Mouse (Mus musculus) kidney, postnatal 10 days (tissue): ENCODE results near the gene Ptpn6.
"Not testable (repeated sequence)": the region's sequence is repeated elsewhere in the genome, so short reads cannot be mapped to it uniquely, and the experiment has no call there.

Source experiments
- DNase-seq: peaks from one replicate; pipeline ENCODE4 v3.0.0; 2021; ENCODE audit warnings: mixed read lengths

Ptpn6 gene

DNA sequence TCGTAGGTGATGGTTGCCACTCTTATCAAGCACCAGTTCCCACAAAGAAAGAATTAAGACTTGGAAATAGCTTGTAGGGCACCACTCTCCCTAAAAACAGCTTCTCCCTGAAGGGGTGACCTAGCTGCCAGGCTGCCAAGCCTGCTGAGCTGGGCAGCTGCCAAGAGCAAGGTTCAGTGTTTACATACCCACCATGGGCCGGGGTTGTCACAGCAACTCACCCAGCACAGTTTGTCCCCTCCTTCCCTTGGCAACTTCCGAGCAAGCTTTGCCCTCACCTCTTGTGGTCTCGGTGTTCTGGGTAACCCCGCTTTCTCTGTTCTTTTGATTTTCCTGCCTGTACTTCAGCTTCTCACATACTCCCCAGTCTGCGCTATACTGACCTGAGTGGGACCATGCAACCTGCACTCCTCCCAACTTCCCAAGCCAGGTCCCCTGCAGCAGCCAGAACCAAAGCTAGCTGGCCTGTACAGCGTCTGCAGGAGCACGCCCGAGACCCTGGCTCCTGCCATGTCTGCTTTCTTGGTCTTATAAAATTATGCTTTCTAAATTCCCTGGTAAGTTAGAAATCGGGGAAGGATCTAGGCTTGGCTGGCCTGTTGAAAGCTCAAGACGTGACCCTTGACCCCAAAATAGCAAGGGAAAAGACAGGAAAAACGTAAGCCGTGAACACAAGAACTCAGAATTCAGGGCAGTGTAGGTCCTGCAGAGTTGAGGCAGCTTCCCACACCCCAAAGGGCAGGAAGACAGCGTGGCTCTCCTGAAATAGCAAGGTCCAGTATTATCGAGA, 44.2 kb downstream of the Ptpn6 start:
- peak; percentile 91 for DNase-seq

DNA sequence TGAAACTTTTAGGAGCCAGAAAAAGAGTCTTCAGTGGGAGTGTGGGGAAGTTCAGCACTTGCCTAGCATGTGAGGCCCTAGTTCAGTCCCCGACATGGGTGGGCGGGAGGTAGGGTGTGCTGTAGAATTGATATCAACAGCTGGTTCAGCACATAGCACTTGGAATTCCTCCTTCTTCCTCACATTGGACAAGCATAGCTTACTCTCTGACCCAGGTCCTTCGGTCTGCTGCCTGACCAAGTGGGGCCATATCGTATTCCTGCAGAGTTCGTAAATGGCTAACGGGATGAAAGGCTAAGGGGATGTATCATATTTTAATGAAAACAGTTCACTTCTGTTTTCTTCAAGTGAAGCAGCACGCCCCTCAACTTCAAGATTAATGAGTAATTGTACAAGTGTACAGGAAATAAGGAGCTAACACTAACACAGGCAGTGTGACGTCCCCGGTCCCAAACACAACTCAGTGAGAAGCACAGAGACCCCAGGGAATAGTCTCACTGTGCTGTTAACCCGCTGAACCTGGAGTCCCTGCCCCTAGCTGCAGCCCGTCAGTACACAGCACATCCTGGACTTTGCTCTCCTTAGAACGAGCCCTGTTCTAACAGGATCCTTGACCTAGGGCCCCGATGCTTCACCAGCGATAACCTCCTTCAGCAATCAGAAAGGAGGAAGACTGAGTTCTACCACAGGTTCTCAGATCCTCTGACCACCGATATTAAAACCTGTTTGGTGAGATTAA, 45.1 kb downstream of the Ptpn6 start:
- no peak for DNase-seq

DNA sequence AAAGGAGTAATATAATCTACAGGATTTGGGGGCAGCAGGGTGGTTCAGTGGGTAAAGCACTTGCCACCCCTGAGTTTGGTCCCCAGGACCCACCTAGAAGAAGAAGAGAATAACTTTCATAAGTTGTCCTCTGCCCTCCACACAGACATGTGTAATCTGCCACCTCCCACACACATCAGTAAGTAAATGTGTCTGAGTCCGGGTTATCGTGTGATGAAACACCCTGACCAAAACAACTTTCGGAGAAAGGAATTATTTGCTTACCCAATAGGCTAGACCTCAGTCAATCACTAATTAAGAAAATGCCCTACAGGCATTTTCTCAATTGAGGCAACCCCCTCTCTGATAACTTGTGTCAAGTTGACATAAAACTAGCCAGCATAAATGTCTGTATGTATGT, 48.0 kb downstream of the Ptpn6 start:
- DNase-seq, result no peak

DNA sequence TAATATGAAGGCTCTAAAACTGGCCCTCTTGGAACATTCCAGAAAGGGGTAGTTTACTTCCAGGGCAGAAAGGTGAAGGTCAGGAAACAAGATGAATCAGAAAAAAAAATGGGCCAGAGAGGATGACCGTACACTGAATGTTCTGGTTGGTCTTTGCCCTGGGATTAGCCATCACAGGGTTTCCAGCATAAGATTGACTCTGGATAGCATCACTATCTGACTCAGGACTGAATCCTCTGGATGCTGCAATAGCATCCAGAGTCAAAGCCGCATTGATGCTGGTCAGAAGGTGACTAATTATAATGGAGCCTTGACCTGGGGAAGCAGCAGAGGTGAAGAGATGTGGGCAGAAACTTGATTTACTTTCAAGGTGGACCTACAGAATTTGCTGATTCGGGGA, 49.5 kb downstream of the Ptpn6 start:
- no peak for DNase-seq

DNA sequence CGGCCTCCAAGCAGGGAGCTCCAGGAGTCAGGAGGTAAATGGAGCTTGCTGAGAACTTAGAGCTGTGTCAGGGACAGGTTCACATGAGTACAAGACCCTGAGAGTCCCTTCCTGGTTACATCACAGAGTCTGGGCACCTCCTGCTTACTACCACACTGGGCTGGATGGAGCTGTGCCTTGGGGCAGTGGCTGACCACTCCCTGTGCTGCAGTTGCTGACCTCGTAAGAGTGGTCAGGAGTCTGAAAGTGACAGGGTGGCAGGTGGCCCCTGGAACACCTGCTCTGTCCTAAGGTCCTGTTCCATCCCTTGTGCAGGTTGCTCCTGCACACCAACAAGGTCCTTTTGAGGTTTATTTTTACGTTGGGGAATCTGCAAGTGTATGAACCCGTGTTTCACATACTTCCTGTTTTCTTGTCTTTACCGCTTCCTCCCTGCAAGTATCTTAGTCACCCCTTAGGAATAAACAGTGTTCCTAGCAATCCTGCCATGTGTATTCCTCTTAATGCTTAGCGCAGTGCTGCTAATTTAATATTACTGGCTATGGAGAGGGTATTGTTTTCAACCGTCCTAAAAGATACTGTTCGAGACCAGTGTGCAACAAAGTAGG, 50.3 kb downstream of the Ptpn6 start:
- DNase-seq, result no peak

DNA sequence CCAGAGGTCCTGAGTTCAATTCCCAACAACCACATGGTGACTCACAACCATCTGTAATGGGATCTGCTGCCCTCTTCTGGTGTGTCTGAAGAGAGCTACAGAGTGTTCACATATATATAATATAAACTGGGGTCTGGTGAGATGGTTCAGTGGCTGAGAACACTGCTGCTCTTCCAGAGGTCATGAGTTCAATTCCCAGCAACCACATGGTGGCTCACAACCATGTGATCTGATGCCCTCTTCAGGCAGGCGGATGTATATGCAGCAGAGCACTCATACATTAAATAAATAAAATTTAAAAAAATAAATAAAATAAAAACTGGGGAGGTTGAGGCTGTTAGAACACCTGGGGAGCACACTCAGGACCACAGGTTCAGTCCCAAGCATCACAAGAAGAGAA, 51.9 kb downstream of the Ptpn6 start:
- DNase-seq, result not testable (repeated sequence)

DNA sequence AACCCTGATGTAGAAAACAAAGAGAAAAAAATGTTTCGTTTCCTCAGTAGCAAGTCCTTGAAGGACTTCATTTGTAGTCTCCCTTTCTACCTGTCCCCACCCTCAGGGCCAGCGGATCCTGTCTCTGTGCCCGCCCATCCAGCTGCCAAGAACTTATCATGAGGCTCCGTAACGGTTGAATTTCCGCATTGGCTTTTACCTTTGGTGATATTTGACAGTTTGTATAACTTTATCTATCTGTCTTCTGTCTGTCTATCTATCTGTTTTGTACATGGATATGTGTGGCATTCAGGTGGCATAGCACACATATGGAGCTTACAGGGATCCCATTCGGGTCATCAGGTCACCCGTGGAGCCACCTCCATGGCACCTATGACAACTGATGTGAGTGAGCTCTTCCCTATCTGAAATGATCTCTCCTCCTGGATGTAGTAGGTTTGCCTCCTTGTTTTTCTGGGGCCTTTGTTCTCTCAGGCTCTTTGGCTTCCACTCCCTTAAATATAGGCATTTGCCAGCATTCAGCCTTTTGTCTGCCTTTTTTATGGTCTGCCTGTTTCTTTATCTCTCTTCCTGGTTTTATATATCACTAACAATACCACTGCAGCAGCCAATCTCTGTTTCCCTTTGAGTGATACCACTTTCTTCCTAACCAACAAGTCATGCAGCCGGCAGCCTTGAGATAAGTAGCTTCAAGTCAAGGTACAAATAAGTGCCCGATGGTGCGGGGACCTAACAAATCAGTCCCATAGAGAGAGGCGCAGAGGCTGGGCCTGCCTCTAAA, 52.7 kb downstream of the Ptpn6 start:
- no peak for DNase-seq

DNA sequence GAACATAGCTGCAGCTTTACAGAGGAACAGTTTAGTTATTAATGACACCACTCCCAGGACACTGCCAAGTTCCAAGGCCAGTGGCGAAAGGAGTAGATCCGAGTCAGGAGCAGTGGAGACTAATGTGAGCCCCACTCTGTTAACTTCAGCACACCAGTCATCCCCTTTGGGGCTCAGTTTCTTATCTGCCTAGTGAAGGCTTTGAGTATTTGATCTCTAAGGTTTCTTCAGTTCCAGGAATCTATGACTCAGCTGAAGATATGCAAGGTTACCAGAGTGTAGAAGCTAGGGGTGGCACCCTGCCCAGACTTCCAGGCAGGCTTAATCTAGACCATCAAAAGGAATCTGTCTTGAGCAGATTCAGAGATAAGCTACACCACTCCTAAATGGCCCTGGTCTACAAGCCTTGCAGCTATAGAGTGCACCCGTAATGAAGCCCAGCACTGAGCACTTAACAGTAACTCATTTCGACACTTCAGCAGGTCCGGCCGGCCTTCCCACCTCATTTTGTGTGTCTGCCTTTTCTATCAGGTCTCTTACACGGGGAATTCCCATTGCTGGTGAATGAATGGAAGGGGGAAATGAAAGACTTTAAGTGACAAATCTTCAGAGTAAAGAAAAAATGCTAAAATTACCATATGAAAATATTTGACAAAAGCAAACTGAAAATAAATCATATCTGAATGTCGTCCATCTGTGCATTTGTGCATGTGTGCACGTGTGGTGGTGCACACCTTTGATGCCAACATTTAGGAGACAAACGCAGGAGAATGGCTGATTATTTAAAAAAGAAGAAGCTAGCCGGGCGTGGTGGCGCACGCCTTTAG, 54.7 kb downstream of the Ptpn6 start:
- DNase-seq, result peak; percentile 74

DNA sequence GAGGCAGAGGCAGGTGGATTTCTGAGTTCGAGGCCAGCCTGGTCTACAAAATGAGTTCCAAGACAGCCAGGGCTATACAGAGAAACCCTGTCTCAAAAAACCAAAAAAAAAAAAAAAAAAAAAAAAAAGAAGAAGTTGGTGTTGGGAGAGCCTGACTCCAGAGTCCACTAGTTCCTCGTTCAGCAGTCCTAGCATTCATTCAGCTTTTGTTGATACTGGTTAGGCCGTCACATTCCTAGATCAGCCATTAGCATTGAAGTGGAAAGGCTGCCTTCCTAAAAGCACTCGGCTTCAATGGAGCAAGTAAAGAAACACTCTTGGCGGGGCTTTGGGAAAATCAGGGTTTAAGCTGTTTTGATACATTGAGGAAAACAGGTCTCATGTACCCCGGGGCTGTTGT, 56.2 kb downstream of the Ptpn6 start:
- DNase-seq, result not testable (repeated sequence)

DNA sequence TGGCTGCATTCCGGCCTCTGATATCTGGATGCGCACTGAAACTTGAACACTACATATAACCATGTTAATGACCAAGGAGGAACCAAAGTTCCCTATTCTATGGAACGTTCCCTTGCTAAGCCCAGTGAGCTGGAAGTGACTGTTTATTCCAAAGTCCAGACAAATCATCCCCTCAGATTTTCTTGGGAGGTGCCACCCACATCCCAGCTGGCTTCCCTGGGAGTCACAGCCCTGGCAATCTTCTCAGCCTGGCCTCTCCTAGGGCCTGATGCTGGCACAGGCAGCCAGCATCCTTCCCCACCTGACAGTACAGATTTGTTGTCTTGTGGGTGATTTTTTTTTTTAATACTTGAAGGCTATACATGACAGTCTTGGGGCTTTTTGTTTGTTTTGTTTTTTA, 59.0 kb downstream of the Ptpn6 start:
- DNase-seq, result no peak

DNA sequence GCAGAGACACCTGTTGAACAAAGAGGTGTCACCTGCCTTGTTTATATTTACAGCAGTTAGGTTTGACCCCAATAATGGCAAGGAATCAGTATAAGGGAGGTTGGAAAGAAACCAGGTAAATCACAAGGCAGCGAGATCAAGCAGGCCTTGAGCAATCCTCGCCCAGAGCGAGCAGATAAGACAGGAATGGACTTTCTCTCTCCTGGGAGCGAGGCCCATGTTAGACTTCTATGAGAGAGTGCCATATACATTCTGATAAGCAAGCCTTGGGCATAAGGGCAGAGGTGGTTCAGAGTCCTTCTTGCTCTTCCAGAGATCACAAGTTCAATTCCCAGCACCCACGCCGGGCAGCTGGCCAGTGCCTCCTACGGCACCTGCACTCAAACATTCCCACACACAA, 59.7 kb downstream of the Ptpn6 start:
- DNase-seq, result no peak

DNA sequence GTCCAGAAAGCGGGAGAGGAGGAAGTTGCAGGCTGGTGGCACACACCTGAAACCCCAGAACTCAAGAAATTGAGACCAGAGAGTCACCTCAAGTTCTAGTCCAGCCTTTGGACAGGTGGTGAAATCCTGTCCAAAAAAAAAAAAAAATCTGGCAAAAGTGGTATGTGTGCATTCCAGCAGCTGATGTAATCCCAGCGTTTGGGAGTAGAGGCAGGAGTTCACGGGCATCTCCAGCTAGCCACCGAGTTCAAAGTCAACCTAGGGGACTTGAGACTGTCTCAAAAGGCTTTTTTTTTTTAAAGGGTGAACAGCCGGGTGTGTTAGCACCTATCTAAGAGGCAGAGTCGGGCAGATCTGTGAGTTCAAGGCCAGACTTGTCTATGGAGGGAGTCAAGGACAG, 62.3 kb downstream of the Ptpn6 start:
- DNase-seq, result no peak

DNA sequence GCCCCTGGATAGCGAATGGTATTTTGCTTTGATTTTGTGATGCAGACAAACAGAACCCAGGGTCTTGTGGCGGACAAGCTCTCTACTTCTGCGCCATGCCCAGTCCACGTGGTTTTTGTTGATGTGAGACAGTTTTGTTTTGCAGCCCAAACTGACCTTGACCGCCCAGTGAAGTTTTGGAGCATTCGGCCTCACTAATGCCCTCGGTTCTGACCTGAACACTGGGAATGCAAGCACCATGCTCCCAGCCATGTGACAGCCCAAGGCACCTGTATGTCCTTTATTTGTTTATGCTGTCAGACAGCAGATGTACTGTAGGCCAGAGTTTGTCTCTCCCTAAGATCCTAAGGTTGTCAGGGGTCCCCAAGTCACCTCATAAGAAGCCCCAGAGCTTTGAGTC, 63.9 kb downstream of the Ptpn6 start:
- DNase-seq, result no peak

DNA sequence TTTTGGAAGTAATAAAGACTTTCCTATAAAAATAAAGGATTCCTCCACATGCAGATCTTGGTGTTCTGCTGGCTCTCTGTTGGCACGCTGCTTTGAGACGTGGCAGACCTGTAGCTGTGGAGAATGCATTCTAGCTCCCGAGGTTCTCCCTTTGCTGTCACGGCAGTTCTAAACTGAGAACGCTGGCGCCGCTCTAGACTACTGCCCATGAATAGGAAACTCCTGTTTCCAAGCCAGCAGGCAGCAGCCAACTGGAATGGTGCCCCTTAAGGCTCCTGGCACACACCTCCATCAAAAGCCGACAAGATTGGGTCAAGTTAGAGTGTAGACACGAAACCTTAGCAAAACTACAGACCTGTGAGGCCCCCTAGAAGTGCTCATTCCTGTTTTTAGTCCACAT, 64.9 kb downstream of the Ptpn6 start:
- DNase-seq, result no peak

DNA sequence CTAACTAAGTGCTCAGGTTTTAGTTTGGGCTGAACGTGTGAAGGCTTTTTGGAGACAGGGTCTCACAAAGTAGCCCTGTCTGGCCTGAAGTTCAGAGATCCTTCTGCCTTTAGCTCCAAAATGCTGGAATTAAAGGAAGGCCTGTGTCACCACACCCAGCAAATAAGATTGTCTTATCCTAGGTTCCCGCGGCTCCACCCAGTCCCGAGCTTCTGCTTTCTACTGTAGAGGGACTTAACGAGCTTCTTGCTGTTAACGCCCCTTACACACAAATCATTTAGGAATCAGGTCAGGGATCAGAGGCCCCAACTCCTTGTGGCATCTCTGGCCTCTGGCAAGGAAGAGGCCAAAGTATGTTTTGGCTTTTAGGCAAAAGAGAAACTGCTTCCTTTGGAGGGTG, 66.4 kb downstream of the Ptpn6 start:
- DNase-seq, result no peak
